ENCODE assay signal across 14 mouse cellular contexts in the genomic region with DNA sequence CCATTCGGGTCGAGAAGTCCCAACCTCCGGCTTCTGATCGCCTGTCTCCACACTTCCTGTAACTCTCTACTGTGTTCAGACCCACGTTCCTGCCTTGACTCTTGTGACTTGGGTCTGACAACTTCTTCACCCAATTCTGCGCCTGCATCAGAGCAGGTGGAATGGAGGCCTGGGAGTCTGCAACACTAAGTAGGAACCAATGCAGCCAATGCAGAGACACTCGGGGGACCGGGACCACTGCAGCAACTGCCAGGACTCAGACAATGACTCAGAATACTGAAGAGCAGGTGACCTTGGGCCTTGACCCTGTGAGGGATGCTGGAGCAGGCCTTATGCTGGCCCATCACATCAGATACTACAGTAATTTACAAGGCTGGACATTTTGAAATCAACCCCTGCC. TPM values are rescaled to one million over a fixed set of nuclear protein-coding genes. Genes with fewer than 3 reads are reported as not detected.
DNase-seq lines count a peak whose midpoint lies in the region; ATAC-seq lines count a peak whose summit lies in the region.
"Had no signal": no experiment of that assay in that cellular context is flagged by ENCODE, and none has a peak within 500 bp of the region (broad histone marks: within the 10 kb centered on the region; RNA-seq: fewer than 3 reads in every experiment).

No protein-coding gene starts in this region.

- no peak for ATAC-seq in heart, embryonic 15.5 days (replicated peaks; ENCODE audit: insufficient number of reproducible peaks, insufficient read depth, low FRiP score, low read depth)
- ATAC-seq in lung, embryonic 16.5 days (ENCODE audit: low read depth): no peak
- ATAC-seq in stomach, embryonic 16.5 days (ENCODE audit: insufficient read depth, low FRiP score): no peak; the same call in 1 of the 2 replicates
- ATAC-seq: forebrain, postnatal 0 days had no signal

- whole genome bisulfite sequencing in heart, embryonic 15.5 days: 81% methylated on average over 8 of the region's 8 CpGs
- 73% methylated on average over 8 of the region's 8 CpGs for WGBS in lung, embryonic 16.5 days
- WGBS in stomach, embryonic 16.5 days: 67% methylated on average over 8 of the region's 8 CpGs
- 91% methylated on average over 8 of the region's 8 CpGs for WGBS in hindbrain, embryonic 10.5 days

- H3K27ac ChIP-seq in heart, embryonic 15.5 days: peak overlapping the region; percentile 48; the same call in 1 of the 2 replicates
- H3K27ac ChIP-seq in lung, embryonic 16.5 days (ENCODE audit: low read length): peak overlapping the region; percentile 55
- peak overlapping the region; percentile 71 for H3K27ac ChIP-seq in stomach, embryonic 16.5 days (ENCODE audit: low read length)
- H3K27ac ChIP-seq in hindbrain, embryonic 10.5 days: no peak overlapping the region
- H3K27ac ChIP-seq: limb, embryonic 10.5 days; macrophage had no signal

- H3K9ac ChIP-seq in heart, embryonic 15.5 days: no peak overlapping the region
- H3K9ac ChIP-seq in lung, embryonic 16.5 days (ENCODE audit: low read length): no peak overlapping the region
- no peak overlapping the region for H3K9ac ChIP-seq in stomach, embryonic 16.5 days (ENCODE audit: low read length)
- H3K9ac ChIP-seq: forebrain, postnatal 0 days had no signal

- no peak for DNase-seq in heart, postnatal 25 days (ENCODE audit: low spot score)
- no peak for DNase-seq in lung, postnatal 25 days (ENCODE audit: low spot score)
- DNase-seq in adrenal gland, postnatal 36 days: peak; percentile 56 to 59
- no peak for DNase-seq in hindbrain, embryonic 10.5 days (ENCODE audit: low spot score)
- DNase-seq: cerebellum, adult 11 months; forebrain, postnatal 0 days; gastrocnemius, postnatal 10 days; layer of hippocampus, postnatal 36 days; midbrain, embryonic 14.5 days had no signal

- no peaks in the 10 kb centered on the region for H3K27me3 ChIP-seq in heart, embryonic 15.5 days
- H3K27me3 ChIP-seq in lung, embryonic 16.5 days (ENCODE audit: control insufficient read depth, insufficient read depth, low read depth, low read length): no peaks in the 10 kb centered on the region
- no peaks in the 10 kb centered on the region for H3K27me3 ChIP-seq in stomach, embryonic 16.5 days (ENCODE audit: control insufficient read depth, insufficient read depth, low read length)
- H3K27me3 ChIP-seq in hindbrain, embryonic 10.5 days (ENCODE audit: insufficient read depth, poor library complexity, severe bottlenecking): peaks cover 3% of the 10 kb centered on the region

- H3K4me3 ChIP-seq in heart, embryonic 15.5 days: no peak overlapping the region
- H3K4me3 ChIP-seq in lung, embryonic 16.5 days (ENCODE audit: low read length): no peak overlapping the region
- H3K4me3 ChIP-seq in stomach, embryonic 16.5 days (replicated peaks; ENCODE audit: low read length): no peak overlapping the region
- no peak overlapping the region for H3K4me3 ChIP-seq in hindbrain, embryonic 10.5 days
- H3K4me3 ChIP-seq: limb, embryonic 10.5 days had no signal

- intact Hi-C loops in heart, postnatal 25 days (cut with DNase I): no loop called here

- peaks cover 20% of the 10 kb centered on the region for H3K4me1 ChIP-seq in heart, embryonic 15.5 days (replicated peaks)
- H3K4me1 ChIP-seq in lung, embryonic 16.5 days (replicated peaks; ENCODE audit: control insufficient read depth, insufficient read depth, low read length): peaks cover 13% of the 10 kb centered on the region
- peaks cover 15% of the 10 kb centered on the region for H3K4me1 ChIP-seq in stomach, embryonic 16.5 days (ENCODE audit: control insufficient read depth, insufficient read depth, low read length)
- peaks cover 17% of the 10 kb centered on the region for H3K4me1 ChIP-seq in hindbrain, embryonic 10.5 days (replicated peaks)

- no peaks in the 10 kb centered on the region for H3K9me3 ChIP-seq in heart, embryonic 15.5 days (replicated peaks)
- H3K9me3 ChIP-seq in lung, embryonic 16.5 days (ENCODE audit: control insufficient read depth, low read length): no peaks in the 10 kb centered on the region
- no peaks in the 10 kb centered on the region for H3K9me3 ChIP-seq in stomach, embryonic 16.5 days (replicated peaks; ENCODE audit: control insufficient read depth, low read length)
- H3K9me3 ChIP-seq in hindbrain, embryonic 10.5 days: no peaks in the 10 kb centered on the region
- H3K9me3 ChIP-seq: limb, embryonic 10.5 days had no signal

- no peak overlapping the region for H3K4me2 ChIP-seq in heart, embryonic 15.5 days
- H3K4me2 ChIP-seq in lung, embryonic 16.5 days (ENCODE audit: low read depth, low read length): 0 out of 2 replicates have a peak overlapping the region, but pooled peaks have one; percentile 8
- H3K4me2 ChIP-seq in stomach, embryonic 16.5 days (ENCODE audit: low read depth, low read length): no peak overlapping the region

- H3K36me3 ChIP-seq in heart, embryonic 15.5 days: no peaks in the 10 kb centered on the region
- H3K36me3 ChIP-seq in lung, embryonic 16.5 days (ENCODE audit: control insufficient read depth, insufficient read depth, low read length): no peaks in the 10 kb centered on the region
- H3K36me3 ChIP-seq in stomach, embryonic 16.5 days (ENCODE audit: control insufficient read depth, insufficient read depth, low read length): no peaks in the 10 kb centered on the region
- no peaks in the 10 kb centered on the region for H3K36me3 ChIP-seq in hindbrain, embryonic 10.5 days
- H3K36me3 ChIP-seq: limb, embryonic 10.5 days had no signal

RNA-seq across cellular contexts. Expression of a gene that starts 47.6 kb away (rescaled TPM):
- 25.7 and 28.8 TPM in 2 replicates for polyA plus RNA-seq in heart, embryonic 15.5 days (2015; fragmentation: Nextera tagmentation; extraction: Ambion mirVana)
- 10 to 100 TPM; 28.8 to 33.2 TPM for total RNA-seq in heart, postnatal 25 days (2021)
- polyA plus RNA-seq in lung, embryonic 16.5 days (2015; fragmentation: Nextera tagmentation; extraction: Ambion mirVana): 35.5 and 42.3 TPM in 2 replicates
- 10 to 100 TPM; 46.5 to 49.3 TPM for total RNA-seq in adrenal gland, postnatal 36 days (2021)
- polyA plus RNA-seq in stomach, embryonic 16.5 days (2015; fragmentation: Nextera tagmentation; extraction: Ambion mirVana): 33.0 and 35.9 TPM in 2 replicates
- 36.4 and 43.6 TPM in 2 replicates for polyA plus RNA-seq in hindbrain, embryonic 10.5 days (2016; fragmentation: Nextera tagmentation; extraction: Ambion mirVana)

Comparison
In these comparisons a context has a peak if more than half of its experiments do, and no peak if none do; other contexts are left out.
1. DNase-seq: peak in adrenal gland, postnatal 36 days (2 of 2); none in heart, postnatal 25 days (single experiment), lung, postnatal 25 days (single experiment) and hindbrain, embryonic 10.5 days (single experiment).